Mouse (Mus musculus): Measurements from ENCODE around the gene Nagk. TPM values are rescaled to one million over a fixed set of nuclear protein-coding genes. Genes with fewer than 3 reads are reported as not detected.

The Nagk gene
- polyA plus RNA-seq, 1 experiment, result 18.7 TPM

DNA sequence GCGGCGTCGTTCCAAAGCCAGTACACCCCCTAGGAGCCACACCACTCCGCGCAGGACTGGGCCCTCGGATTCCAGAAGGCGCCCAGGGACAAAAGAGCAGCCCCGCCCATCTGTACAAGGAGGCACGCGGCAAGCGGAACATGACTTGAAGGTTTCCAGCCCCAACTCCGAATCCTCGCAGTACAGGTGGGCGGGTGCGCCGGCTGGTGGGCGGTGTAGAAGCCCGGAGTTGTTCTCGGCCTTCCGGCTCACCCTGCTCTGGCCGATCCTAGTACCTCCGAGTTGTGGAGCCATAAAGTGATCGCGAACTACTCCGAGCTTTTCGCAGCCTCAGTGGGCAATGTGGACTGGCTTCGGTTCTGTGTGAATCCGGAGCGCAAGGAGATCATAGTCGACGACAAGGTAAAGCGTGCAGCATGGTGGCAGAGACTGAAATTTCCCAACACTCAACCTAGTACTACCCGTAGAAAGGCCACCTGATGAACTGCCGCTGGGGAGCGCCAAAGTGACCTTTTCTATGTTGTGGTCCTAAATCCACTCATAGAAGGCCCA is 31.8 kb upstream of the Nagk start:
- peaks cover under 1% of the 10 kb centered on the region; the same call in 1 of the 2 replicates for H3K27me3 ChIP-seq (ENCODE audit: control insufficient read depth, insufficient read depth, low read length)
- H3K4me3 ChIP-seq (ENCODE audit: control insufficient read depth, insufficient read depth, low read length), result no peak overlapping the region
- H3K4me1 ChIP-seq (replicated peaks; ENCODE audit: control insufficient read depth, insufficient read depth, low read length), result peaks cover 10% of the 10 kb centered on the region
- TF ChIP-seq POLR2A (IDR thresholded peaks at IDR 0.05; ENCODE audit: control insufficient read depth, extremely low read depth, insufficient read depth, low read length, poor library complexity) (no peak), CTCF (IDR thresholded peaks at IDR 0.05; ENCODE audit: borderline replicate concordance, control insufficient read depth, extremely low read depth, insufficient read depth, low read length, poor library complexity) (no peak)
- no peak overlapping the region for H3K27ac ChIP-seq (ENCODE audit: control insufficient read depth, insufficient read depth, low read length)
- peak; percentile 40 for DNase-seq
- H3K36me3 ChIP-seq (ENCODE audit: control insufficient read depth, insufficient read depth, low read length), result no peaks in the 10 kb centered on the region
- 11% methylated on average over 35 of the region's 35 CpGs for WGBS

DNA sequence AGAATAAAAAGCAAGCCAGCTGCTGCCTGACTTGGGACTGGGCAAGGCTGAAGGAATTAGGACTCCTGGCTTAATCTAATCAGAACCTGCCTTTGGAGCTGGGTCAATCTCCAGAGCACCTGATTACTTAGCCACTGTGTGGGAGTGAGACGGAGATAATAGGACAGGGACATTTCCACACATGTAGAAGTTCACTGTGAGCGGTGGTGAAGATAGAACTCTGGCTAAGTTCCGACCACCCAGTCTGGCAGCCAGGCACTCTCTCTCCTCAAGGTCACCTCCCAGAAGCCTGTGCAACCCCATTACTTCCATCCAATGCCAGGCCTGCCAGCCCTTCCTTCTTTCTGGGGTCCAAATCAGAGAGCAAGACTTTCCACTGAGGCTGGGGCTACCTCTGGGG is 27.8 kb upstream of the Nagk start:
- no peak for TF ChIP-seq CTCF (IDR thresholded peaks at IDR 0.05; ENCODE audit: borderline replicate concordance, control insufficient read depth, extremely low read depth, insufficient read depth, low read length, poor library complexity)
- TF ChIP-seq POLR2A (IDR thresholded peaks at IDR 0.05; ENCODE audit: control insufficient read depth, extremely low read depth, insufficient read depth, low read length, poor library complexity), result no peak
- H3K4me3 ChIP-seq (ENCODE audit: control insufficient read depth, insufficient read depth, low read length), result no peak overlapping the region
- H3K27ac ChIP-seq (ENCODE audit: control insufficient read depth, insufficient read depth, low read length), result no peak overlapping the region
- 97% methylated on average over 3 of the region's 3 CpGs for WGBS
- H3K36me3 ChIP-seq (ENCODE audit: control insufficient read depth, insufficient read depth, low read length), result peaks cover 12% of the 10 kb centered on the region
- H3K4me1 ChIP-seq (replicated peaks; ENCODE audit: control insufficient read depth, insufficient read depth, low read length), result peaks cover 7% of the 10 kb centered on the region
- no peaks in the 10 kb centered on the region; the same call in 1 of the 2 replicates for H3K27me3 ChIP-seq (ENCODE audit: control insufficient read depth, insufficient read depth, low read length)
- DNase-seq, result no peak

DNA sequence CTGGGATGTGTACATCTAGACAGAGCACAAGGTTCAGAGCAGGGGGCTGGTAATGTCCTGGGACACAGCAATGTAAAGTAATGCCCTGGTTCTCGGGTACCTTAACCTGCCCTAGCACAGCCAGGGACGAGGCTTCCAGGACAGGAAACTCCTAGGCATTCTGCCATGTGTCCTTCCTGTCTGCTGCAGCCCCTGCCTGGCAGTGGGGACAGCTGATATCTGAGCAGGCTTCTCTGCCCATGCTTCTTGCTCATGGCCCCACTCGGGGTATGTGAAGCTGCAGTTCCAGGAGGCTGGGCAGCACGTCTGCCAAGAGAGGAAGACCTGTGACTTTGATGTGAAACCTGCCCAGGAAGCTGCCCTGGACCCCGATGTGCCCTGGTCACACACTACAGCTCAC is 26.3 kb upstream of the Nagk start:
- no peak overlapping the region for H3K4me3 ChIP-seq (ENCODE audit: control insufficient read depth, insufficient read depth, low read length)
- no peak overlapping the region for H3K27ac ChIP-seq (ENCODE audit: control insufficient read depth, insufficient read depth, low read length)
- no peaks in the 10 kb centered on the region for H3K27me3 ChIP-seq (ENCODE audit: control insufficient read depth, insufficient read depth, low read length)
- WGBS, result 64% methylated on average over 5 of the region's 5 CpGs
- no peak for DNase-seq
- peaks cover 2% of the 10 kb centered on the region; the same call in 1 of the 2 replicates for H3K4me1 ChIP-seq (replicated peaks; ENCODE audit: control insufficient read depth, insufficient read depth, low read length)
- H3K36me3 ChIP-seq (ENCODE audit: control insufficient read depth, insufficient read depth, low read length), result peaks cover 12% of the 10 kb centered on the region
- TF ChIP-seq CTCF (IDR thresholded peaks at IDR 0.05; ENCODE audit: borderline replicate concordance, control insufficient read depth, extremely low read depth, insufficient read depth, low read length, poor library complexity), result no peak
- no peak for TF ChIP-seq POLR2A (IDR thresholded peaks at IDR 0.05; ENCODE audit: control insufficient read depth, extremely low read depth, insufficient read depth, low read length, poor library complexity)

DNA sequence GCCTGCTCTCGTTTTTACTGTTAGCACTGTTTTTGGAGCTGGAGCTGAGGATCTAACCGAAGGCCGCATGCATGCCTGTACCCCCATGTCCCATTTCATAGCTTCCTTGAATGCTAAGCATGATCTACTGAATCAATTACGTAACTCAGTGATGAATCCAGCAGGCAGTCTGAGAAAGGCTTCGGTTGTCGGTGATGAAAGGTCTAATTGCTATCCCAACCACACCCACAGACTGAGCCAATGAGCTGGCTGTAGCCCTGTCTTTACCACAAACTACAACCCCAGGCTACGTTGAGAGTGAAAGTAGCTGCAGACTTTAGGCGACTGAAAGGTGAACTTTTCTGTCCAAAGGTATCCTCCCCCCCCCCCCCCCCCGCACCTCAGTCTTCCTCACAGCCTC is 20.7 kb upstream of the Nagk start:
- Histone ChIP-seq H3K4me3 (ENCODE audit: control insufficient read depth, insufficient read depth, low read length) (no peak overlapping the region), H3K27ac (ENCODE audit: control insufficient read depth, insufficient read depth, low read length) (no peak overlapping the region), H3K27me3 (ENCODE audit: control insufficient read depth, insufficient read depth, low read length) (no peaks in the 10 kb centered on the region), H3K36me3 (ENCODE audit: control insufficient read depth, insufficient read depth, low read length) (peaks cover 8% of the 10 kb centered on the region), H3K4me1 (replicated peaks; ENCODE audit: control insufficient read depth, insufficient read depth, low read length) (peaks cover 11% of the 10 kb centered on the region)
- no peak for DNase-seq
- 63% methylated on average over 9 of the region's 9 CpGs for WGBS
- TF ChIP-seq POLR2A (IDR thresholded peaks at IDR 0.05; ENCODE audit: control insufficient read depth, extremely low read depth, insufficient read depth, low read length, poor library complexity), result no peak
- no peak for TF ChIP-seq CTCF (IDR thresholded peaks at IDR 0.05; ENCODE audit: borderline replicate concordance, control insufficient read depth, extremely low read depth, insufficient read depth, low read length, poor library complexity)

DNA sequence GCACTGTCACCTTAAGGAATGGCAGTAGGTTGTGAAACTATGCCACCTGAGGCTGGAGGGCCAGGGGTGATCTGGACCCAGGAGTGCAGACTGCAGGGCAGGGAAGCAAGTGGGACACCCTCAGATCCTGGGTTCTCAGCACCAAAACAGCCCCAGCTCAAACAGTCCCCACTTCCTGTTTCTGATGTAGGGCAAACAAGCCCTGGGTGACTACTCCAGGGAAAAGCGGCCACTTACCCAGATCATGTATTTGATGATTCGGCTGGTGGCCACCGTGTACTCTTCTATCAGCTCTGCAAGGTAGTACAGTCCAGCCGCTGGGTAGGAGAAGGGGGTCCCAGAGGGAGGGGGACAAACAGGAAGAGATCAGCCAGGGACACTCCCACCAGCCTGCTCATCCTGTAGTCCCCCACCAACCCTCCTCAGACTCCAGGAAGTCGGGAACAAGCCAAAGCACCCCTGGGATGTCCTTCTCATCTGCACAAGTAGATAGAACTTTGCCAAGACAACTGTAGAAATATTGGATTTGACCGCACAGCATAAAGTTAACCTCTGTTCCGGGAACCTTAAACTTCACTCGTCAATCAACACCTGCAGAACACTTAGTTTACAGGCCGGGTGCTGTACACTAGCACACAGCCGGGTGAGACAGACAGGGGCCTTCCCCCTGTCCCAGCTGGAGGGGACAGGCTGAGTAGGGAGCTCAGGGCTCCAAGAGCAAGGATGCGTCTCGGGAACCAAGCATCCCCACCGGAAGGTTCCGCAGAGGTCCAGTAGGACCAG is 19.8 kb upstream of the Nagk start:
- Histone ChIP-seq H3K4me3 (ENCODE audit: control insufficient read depth, insufficient read depth, low read length) (peak overlapping the region; percentile 91), H3K27ac (ENCODE audit: control insufficient read depth, insufficient read depth, low read length) (peak overlapping the region; percentile 19; the same call in 1 of the 2 replicates), H3K27me3 (ENCODE audit: control insufficient read depth, insufficient read depth, low read length) (no peaks in the 10 kb centered on the region), H3K36me3 (ENCODE audit: control insufficient read depth, insufficient read depth, low read length) (peaks cover 8% of the 10 kb centered on the region), H3K4me1 (replicated peaks; ENCODE audit: control insufficient read depth, insufficient read depth, low read length) (peaks cover 11% of the 10 kb centered on the region)
- no peak for TF ChIP-seq CTCF (IDR thresholded peaks at IDR 0.05; ENCODE audit: borderline replicate concordance, control insufficient read depth, extremely low read depth, insufficient read depth, low read length, poor library complexity)
- TF ChIP-seq POLR2A (IDR thresholded peaks at IDR 0.05; ENCODE audit: control insufficient read depth, extremely low read depth, insufficient read depth, low read length, poor library complexity), result peak; percentile 26; the same call in 1 of the 2 replicates
- WGBS, result under 1% methylated on average over 14 of the region's 14 CpGs
- peak; percentile 52 for DNase-seq

DNA sequence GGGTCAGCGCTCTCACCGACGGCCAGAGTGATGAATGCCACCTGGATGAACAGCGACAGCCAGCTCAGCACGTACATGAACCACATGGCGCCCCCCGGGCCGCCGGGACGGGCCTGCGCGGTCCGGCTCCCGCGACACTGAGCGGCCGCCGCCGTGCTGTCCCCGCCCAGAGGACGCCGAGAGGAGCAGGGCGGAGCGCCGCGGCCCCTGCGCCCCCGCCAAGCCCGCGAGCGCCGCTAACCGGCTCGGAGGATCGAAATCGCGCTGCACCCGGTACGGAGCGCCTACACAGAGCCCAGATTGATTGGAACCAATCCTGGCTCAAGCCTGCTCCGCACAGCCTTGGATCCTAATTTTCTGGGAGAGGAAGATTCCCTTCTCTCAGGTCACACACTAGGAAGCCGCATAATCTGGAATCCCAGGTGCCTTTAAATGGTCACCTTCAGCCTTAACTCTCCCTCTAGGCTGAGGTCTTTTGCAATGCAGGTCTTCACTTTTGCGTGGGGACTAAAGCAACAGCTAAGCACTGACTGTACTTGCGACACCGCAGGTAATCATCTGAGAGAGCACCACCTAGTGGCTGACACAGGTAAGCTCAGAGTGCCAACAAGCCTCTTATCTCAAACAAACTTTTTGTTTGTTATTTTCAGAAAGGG is 19.0 kb upstream of the Nagk start, which contains the start of gene Tex261:
Gene Tex261, minus strand, starts transcription at position 176 of the 656 bp plus-strand sequence.
- TF ChIP-seq CTCF (IDR thresholded peaks at IDR 0.05; ENCODE audit: borderline replicate concordance, control insufficient read depth, extremely low read depth, insufficient read depth, low read length, poor library complexity), result peak; percentile 86; the same call in 1 of the 2 replicates
- TF ChIP-seq POLR2A (IDR thresholded peaks at IDR 0.05; ENCODE audit: control insufficient read depth, extremely low read depth, insufficient read depth, low read length, poor library complexity), result peak; percentile 82

More for the DNA sequence above, 19.0 kb upstream of the Nagk start, which contains the start of gene Tex261:
- H3K27ac ChIP-seq (ENCODE audit: control insufficient read depth, insufficient read depth, low read length), result peak within 1 kb of the TSS; percentile 78
- H3K27me3 ChIP-seq (ENCODE audit: control insufficient read depth, insufficient read depth, low read length), result no peaks in the 10 kb centered on the region
- peaks cover 11% of the 10 kb centered on the region for H3K4me1 ChIP-seq (replicated peaks; ENCODE audit: control insufficient read depth, insufficient read depth, low read length)
- H3K4me3 ChIP-seq (ENCODE audit: control insufficient read depth, insufficient read depth, low read length), result peak within 1 kb of the TSS; percentile 91
- under 1% methylated on average over 45 of the region's 45 CpGs for WGBS
- H3K36me3 ChIP-seq (ENCODE audit: control insufficient read depth, insufficient read depth, low read length), result peaks cover 8% of the 10 kb centered on the region
- DNase-seq, result peak; percentile 91

Data from thymus, adult 2 months (tissue).